Mouse (Mus musculus) mouse trophoblast stem cell (cell line): ENCODE results near the gene Tmem59l.
"Not testable (repeated sequence)": the region's sequence is repeated elsewhere in the genome, so short reads cannot be mapped to it uniquely, and the experiment has no call there.

Source experiments
- in situ Hi-C, 2 experiments: fragments of 300-500 bp; cut with MseI, MboI; formaldehyde crosslinking; loops; 2 replicates in 1 of 2; 3 replicates in 1 of 2; pipeline ENCODE4 v1.15.1; 2025

Gene Tmem59l

GRCm38 (mm10) chr8:70486941-70487520 lies at the start of gene Tmem59l:
Tmem59l (minus strand) TSS chr8:70487358.
- in situ Hi-C loops, result no loop called here

- in situ Hi-C loops, result no loop called here
Measured at GRCm38 (mm10) chr8:70535701-70536100, 48.5 kb upstream of the Tmem59l start.

- in situ Hi-C loops, result no loop called here
Measured at GRCm38 (mm10) chr8:70535221-70535620, 48.1 kb upstream of the Tmem59l start.

GRCm38 (mm10) chr8:70534281-70534680 lies 47.1 kb upstream of the Tmem59l start:
- in situ Hi-C loops, result no loop called here

GRCm38 (mm10) chr8:70530314-70530713 lies 43.2 kb upstream of the Tmem59l start:
- in situ Hi-C loops, result no loop called here

GRCm38 (mm10) chr8:70529741-70530161 lies 42.6 kb upstream of the Tmem59l start:
- in situ Hi-C loops, result no loop called here

GRCm38 (mm10) chr8:70529299-70529698 lies 42.1 kb upstream of the Tmem59l start:
- in situ Hi-C loops, result no loop called here

- in situ Hi-C loops, result no loop called here
Measured at GRCm38 (mm10) chr8:70528182-70528797, 41.1 kb upstream of the Tmem59l start.

- in situ Hi-C loops, result no loop called here
Measured at GRCm38 (mm10) chr8:70527512-70528181, 40.5 kb upstream of the Tmem59l start, which contains the start of the genes Fkbp8 and Kxd1. Fkbp8 (plus strand) TSS chr8:70527724. Kxd1 (minus strand) TSS chr8:70527956.

- in situ Hi-C loops, result no loop called here
Measured at GRCm38 (mm10) chr8:70527111-70527511, 40.0 kb upstream of the Tmem59l start.

GRCm38 (mm10) chr8:70522592-70523403 lies 35.6 kb upstream of the Tmem59l start:
- in situ Hi-C loops, result no loop called here

- in situ Hi-C loops, result no loop called here
Measured at GRCm38 (mm10) chr8:70519606-70520005, 32.4 kb upstream of the Tmem59l start.

GRCm38 (mm10) chr8:70519043-70519442 lies 31.9 kb upstream of the Tmem59l start:
- in situ Hi-C loops, result no loop called here

- in situ Hi-C loops, result no loop called here
Measured at GRCm38 (mm10) chr8:70517940-70518643, 30.9 kb upstream of the Tmem59l start.

- in situ Hi-C loops, result no loop called here
Measured at GRCm38 (mm10) chr8:70513441-70513840, 26.3 kb upstream of the Tmem59l start.

- in situ Hi-C loops, result no loop called here
Measured at GRCm38 (mm10) chr8:70512253-70512903, 25.2 kb upstream of the Tmem59l start.

GRCm38 (mm10) chr8:70511770-70512169 lies 24.6 kb upstream of the Tmem59l start:
- in situ Hi-C loops, result no loop called here

GRCm38 (mm10) chr8:70511174-70511573 lies 24.0 kb upstream of the Tmem59l start:
- in situ Hi-C loops, result not testable (repeated sequence)

- in situ Hi-C loops, result no loop called here
Measured at GRCm38 (mm10) chr8:70510228-70510915, 23.2 kb upstream of the Tmem59l start, which contains the start of gene Uba52. Uba52 (minus strand) TSS chr8:70510801.
